In the genomic region with DNA sequence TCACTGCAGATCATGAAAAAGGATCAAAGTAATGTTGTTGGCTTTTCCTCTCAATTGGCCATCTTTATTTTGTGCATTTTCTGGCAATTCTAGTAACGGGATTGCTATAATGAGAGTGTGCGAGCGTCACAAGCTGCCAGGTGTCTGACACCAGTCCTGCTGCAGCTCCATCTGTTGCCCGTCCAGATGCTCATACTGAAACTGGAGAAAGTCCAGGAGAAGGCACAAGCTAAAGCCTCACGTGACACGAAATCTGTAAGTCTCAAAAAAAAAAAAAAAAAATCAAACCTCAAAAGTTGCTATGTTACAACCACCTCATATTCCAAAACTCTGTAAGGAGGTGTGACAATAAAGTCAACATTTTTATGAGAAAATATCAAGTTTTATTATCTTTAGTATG, we compare ENCODE assay signal across 23 mouse cellular contexts. TPM values are rescaled to one million over a fixed set of nuclear protein-coding genes. Genes with fewer than 3 reads are reported as not detected.
A peak's percentile ranks its signal among the peaks of the same experiment; 100 is the strongest.
DNase-seq lines count a peak whose midpoint lies in the region; ATAC-seq and TF ChIP-seq lines count a peak whose summit lies in the region.
"Had no signal": no experiment of that assay in that cellular context is flagged by ENCODE, and none has a peak within 500 bp of the region (broad histone marks: within the 10 kb centered on the region; RNA-seq: fewer than 3 reads in every experiment).

No protein-coding gene starts in this region.

- 76% methylated on average over 6 of the region's 6 CpGs for WGBS in forebrain, embryonic 13.5 days
- WGBS in forebrain, embryonic 12.5 days, result 94% methylated on average over 6 of the region's 6 CpGs
- WGBS in heart, embryonic 15.5 days, result 87% methylated on average over 6 of the region's 6 CpGs
- WGBS in midbrain, postnatal 0 days, result 91% methylated on average over 6 of the region's 6 CpGs
- WGBS in midbrain, embryonic 16.5 days, result 91% methylated on average over 6 of the region's 6 CpGs

- DNase-seq in heart, postnatal 4 days, result no peak
- peak; percentile 18 for DNase-seq in midbrain, postnatal 0 days (ENCODE audit: low spot score)
- DNase-seq in right cerebral cortex, postnatal 36 days (ENCODE audit: low spot score in 2 of 2), result peak; percentile 26 to 38
- DNase-seq: adrenal gland, postnatal 10 days; cerebellum, adult 11 months; cerebellum, postnatal 14 days; gastrocnemius, postnatal 36 days; kidney, adult 2 months; kidney, postnatal 25 days; thymus, postnatal 25 days had no signal

- no peak overlapping the region for H3K4me3 ChIP-seq in forebrain, embryonic 13.5 days
- no peak overlapping the region for H3K4me3 ChIP-seq in forebrain, embryonic 12.5 days (replicated peaks)
- H3K4me3 ChIP-seq in heart, embryonic 15.5 days, result no peak overlapping the region
- no peak overlapping the region for H3K4me3 ChIP-seq in midbrain, postnatal 0 days (ENCODE audit: low read depth, low read length)
- no peak overlapping the region for H3K4me3 ChIP-seq in midbrain, embryonic 16.5 days (ENCODE audit: low read depth, low read length)
- H3K4me3 ChIP-seq: embryonic facial prominence, embryonic 13.5 days; limb, embryonic 13.5 days; midbrain, embryonic 10.5 days had no signal

- H3K4me2 ChIP-seq in forebrain, embryonic 13.5 days, result no peak overlapping the region
- H3K4me2 ChIP-seq in forebrain, embryonic 12.5 days, result no peak overlapping the region
- no peak overlapping the region for H3K4me2 ChIP-seq in heart, embryonic 15.5 days
- no peak overlapping the region for H3K4me2 ChIP-seq in midbrain, postnatal 0 days (ENCODE audit: low read depth, low read length, poor library complexity, severe bottlenecking)
- no peak overlapping the region for H3K4me2 ChIP-seq in midbrain, embryonic 16.5 days (ENCODE audit: low read length)
- H3K4me2 ChIP-seq: embryonic facial prominence, embryonic 13.5 days; limb, embryonic 13.5 days had no signal

- peaks cover 32% of the 10 kb centered on the region for H3K36me3 ChIP-seq in forebrain, embryonic 13.5 days (ENCODE audit: poor library complexity, severe bottlenecking)
- H3K36me3 ChIP-seq in forebrain, embryonic 12.5 days (replicated peaks), result peaks cover 35% of the 10 kb centered on the region
- peaks cover 15% of the 10 kb centered on the region; the same call in 1 of the 2 replicates for H3K36me3 ChIP-seq in heart, embryonic 15.5 days
- peaks cover 10% of the 10 kb centered on the region for H3K36me3 ChIP-seq in midbrain, postnatal 0 days (ENCODE audit: insufficient read depth, low read length)
- 0 out of 2 replicates have a peak, but pooled peaks cover 5% of the 10 kb centered on the region for H3K36me3 ChIP-seq in midbrain, embryonic 16.5 days (ENCODE audit: control insufficient read depth, insufficient read depth, low read length)

- ATAC-seq in forebrain, embryonic 13.5 days, result no peak
- no peak for ATAC-seq in forebrain, embryonic 12.5 days (ENCODE audit: low FRiP score)
- no peak for ATAC-seq in heart, embryonic 15.5 days (replicated peaks; ENCODE audit: insufficient number of reproducible peaks, insufficient read depth, low FRiP score, low read depth)
- ATAC-seq in midbrain, postnatal 0 days (ENCODE audit: low FRiP score), result no peak
- no peak for ATAC-seq in midbrain, embryonic 16.5 days
- no peak for ATAC-seq in CD4-positive, CD25-positive, alpha-beta regulatory T cell, adult 4 months
- ATAC-seq: activated CD4-positive, CD25-positive, alpha-beta regulatory T cell, adult 4 months; inflammation-experienced regulatory T-cells, adult 6 months had no signal

- no peaks in the 10 kb centered on the region for H3K27me3 ChIP-seq in forebrain, embryonic 13.5 days
- H3K27me3 ChIP-seq in forebrain, embryonic 12.5 days, result no peaks in the 10 kb centered on the region
- no peaks in the 10 kb centered on the region for H3K27me3 ChIP-seq in heart, embryonic 15.5 days
- H3K27me3 ChIP-seq in midbrain, postnatal 0 days (ENCODE audit: insufficient read depth, low read length), result no peaks in the 10 kb centered on the region
- no peaks in the 10 kb centered on the region for H3K27me3 ChIP-seq in midbrain, embryonic 16.5 days (ENCODE audit: control insufficient read depth, insufficient read depth, low read depth, low read length)
- H3K27me3 ChIP-seq: embryonic facial prominence, embryonic 13.5 days; limb, embryonic 13.5 days had no signal

- H3K27ac ChIP-seq in forebrain, embryonic 13.5 days, result peak overlapping the region; percentile 48; the same call in 1 of the 2 replicates
- H3K27ac ChIP-seq in forebrain, embryonic 12.5 days, result no peak overlapping the region
- H3K27ac ChIP-seq in heart, embryonic 15.5 days, result peak overlapping the region; percentile 28; the same call in 1 of the 2 replicates
- no peak overlapping the region for H3K27ac ChIP-seq in midbrain, postnatal 0 days (ENCODE audit: low read depth, low read length)
- no peak overlapping the region for H3K27ac ChIP-seq in midbrain, embryonic 16.5 days (ENCODE audit: low read length)
- H3K27ac ChIP-seq: embryonic facial prominence, embryonic 13.5 days; limb, embryonic 13.5 days; liver, embryonic 14.5 days; macrophage; midbrain, embryonic 10.5 days had no signal

- no peak for TF ChIP-seq CTCF in midbrain, postnatal 0 days (IDR thresholded peaks at IDR 0.05)

- no peak overlapping the region for H3K9ac ChIP-seq in forebrain, embryonic 13.5 days
- H3K9ac ChIP-seq in forebrain, embryonic 12.5 days, result no peak overlapping the region
- no peak overlapping the region for H3K9ac ChIP-seq in heart, embryonic 15.5 days
- no peak overlapping the region for H3K9ac ChIP-seq in midbrain, postnatal 0 days (replicated peaks; ENCODE audit: low read length, poor library complexity, severe bottlenecking)
- no peak overlapping the region for H3K9ac ChIP-seq in midbrain, embryonic 16.5 days (ENCODE audit: low read depth, low read length)
- H3K9ac ChIP-seq: embryonic facial prominence, embryonic 13.5 days; limb, embryonic 13.5 days; liver, embryonic 14.5 days had no signal

- H3K4me1 ChIP-seq in forebrain, embryonic 13.5 days, result peaks cover 9% of the 10 kb centered on the region
- H3K4me1 ChIP-seq in forebrain, embryonic 12.5 days, result peaks cover 2% of the 10 kb centered on the region
- H3K4me1 ChIP-seq in heart, embryonic 15.5 days (replicated peaks), result peaks cover 21% of the 10 kb centered on the region
- no peaks in the 10 kb centered on the region for H3K4me1 ChIP-seq in midbrain, postnatal 0 days (ENCODE audit: insufficient read depth, low read length)
- no peaks in the 10 kb centered on the region for H3K4me1 ChIP-seq in midbrain, embryonic 16.5 days (ENCODE audit: control insufficient read depth, insufficient read depth, low read length)
- H3K4me1 ChIP-seq: embryonic facial prominence, embryonic 13.5 days; midbrain, embryonic 10.5 days had no signal

- no peaks in the 10 kb centered on the region for H3K9me3 ChIP-seq in forebrain, embryonic 13.5 days (replicated peaks)
- H3K9me3 ChIP-seq in forebrain, embryonic 12.5 days, result no peaks in the 10 kb centered on the region
- no peaks in the 10 kb centered on the region for H3K9me3 ChIP-seq in heart, embryonic 15.5 days (replicated peaks)
- H3K9me3 ChIP-seq in midbrain, postnatal 0 days (ENCODE audit: low read length), result no peaks in the 10 kb centered on the region
- 0 out of 2 replicates have a peak, but pooled peaks cover 2% of the 10 kb centered on the region for H3K9me3 ChIP-seq in midbrain, embryonic 16.5 days (replicated peaks; ENCODE audit: control insufficient read depth, low read length, poor library complexity, severe bottlenecking)
- H3K9me3 ChIP-seq: embryonic facial prominence, embryonic 13.5 days; G1E; midbrain, embryonic 10.5 days had no signal

RNA-seq across cellular contexts. Expression of gene Grb2, which starts 29.5 kb away (rescaled TPM):
- polyA plus RNA-seq in forebrain, embryonic 13.5 days (2015; fragmentation: Nextera tagmentation; extraction: Ambion mirVana), result 137 and 139 TPM in 2 replicates
- 124 and 137 TPM in 2 replicates for polyA plus RNA-seq in forebrain, embryonic 12.5 days (2016; fragmentation: Nextera tagmentation; extraction: Ambion mirVana)
- 103 and 104 TPM in 2 replicates for polyA plus RNA-seq in heart, embryonic 15.5 days (2015; fragmentation: Nextera tagmentation; extraction: Ambion mirVana)
- total RNA-seq in heart, postnatal 4 days (2021), result 100 to 1,000 TPM; 119 to 134 TPM
- 85.8 and 87.0 TPM in 2 replicates for total RNA-seq in midbrain, postnatal 0 days (2014; rRNA removed)
- 153 and 158 TPM in 2 replicates for polyA plus RNA-seq in midbrain, postnatal 0 days (2015; fragmentation: Nextera tagmentation; extraction: Ambion mirVana)
- 177 and 196 TPM in 2 replicates for polyA plus RNA-seq in midbrain, embryonic 16.5 days (2015; fragmentation: Nextera tagmentation; extraction: Ambion mirVana)
- 10 to 100 TPM; 28.8 to 30.9 TPM for polyA plus RNA-seq in CD4-positive, CD25-positive, alpha-beta regulatory T cell, adult 4 months (2017; shearing (Covaris generic))

RNA-seq across cellular contexts. Expression of gene Slc25a19, which starts 50.8 kb away (rescaled TPM):
- 37.6 and 37.8 TPM in 2 replicates for polyA plus RNA-seq in forebrain, embryonic 13.5 days (2015; fragmentation: Nextera tagmentation; extraction: Ambion mirVana)
- 28.4 and 29.7 TPM in 2 replicates for polyA plus RNA-seq in forebrain, embryonic 12.5 days (2016; fragmentation: Nextera tagmentation; extraction: Ambion mirVana)
- polyA plus RNA-seq in heart, embryonic 15.5 days (2015; fragmentation: Nextera tagmentation; extraction: Ambion mirVana), result 47.7 and 48.8 TPM in 2 replicates
- 10 to 100 TPM; 27.6 to 30.7 TPM for total RNA-seq in heart, postnatal 4 days (2021)
- 33.7 and 35.7 TPM in 2 replicates for total RNA-seq in midbrain, postnatal 0 days (2014; rRNA removed)
- polyA plus RNA-seq in midbrain, postnatal 0 days (2015; fragmentation: Nextera tagmentation; extraction: Ambion mirVana), result 44.9 and 49.6 TPM in 2 replicates
- polyA plus RNA-seq in midbrain, embryonic 16.5 days (2015; fragmentation: Nextera tagmentation; extraction: Ambion mirVana), result 42.5 and 50.8 TPM in 2 replicates
- 10 to 100 TPM; 93.6 to 98.8 TPM for polyA plus RNA-seq in CD4-positive, CD25-positive, alpha-beta regulatory T cell, adult 4 months (2017; shearing (Covaris generic))

Comparison
In these comparisons a context has a peak if more than half of its experiments do, and no peak if none do; other contexts are left out.
1. H3K27ac ChIP-seq: peak in forebrain, embryonic 13.5 days (single experiment) and heart, embryonic 15.5 days (single experiment); none in forebrain, embryonic 12.5 days (single experiment), midbrain, postnatal 0 days (single experiment) and midbrain, embryonic 16.5 days (single experiment).